Mouse (Mus musculus) gastrocnemius, adult 8-10 months (tissue): ENCODE data around the gene Cux2. TPM values are rescaled to one million over a fixed set of nuclear protein-coding genes. Genes with fewer than 3 reads are reported as not detected.

Experiments used
- DNase-seq, 2 experiments: peaks; one replicate each; pipeline ENCODE4 v3.0.0; 2022; ENCODE audit warnings: low spot score in 2 of 2
- total RNA-seq, 4 experiments: library from RNA; stranded (reverse); gene quantifications; 2 replicates each; pipeline ENCODE4 v1.2.4; 2022

Cux2 gene
- total RNA-seq, 4 experiments from 2014 or later, result 1.8 to 3.4 (median 2.3) TPM

DNA sequence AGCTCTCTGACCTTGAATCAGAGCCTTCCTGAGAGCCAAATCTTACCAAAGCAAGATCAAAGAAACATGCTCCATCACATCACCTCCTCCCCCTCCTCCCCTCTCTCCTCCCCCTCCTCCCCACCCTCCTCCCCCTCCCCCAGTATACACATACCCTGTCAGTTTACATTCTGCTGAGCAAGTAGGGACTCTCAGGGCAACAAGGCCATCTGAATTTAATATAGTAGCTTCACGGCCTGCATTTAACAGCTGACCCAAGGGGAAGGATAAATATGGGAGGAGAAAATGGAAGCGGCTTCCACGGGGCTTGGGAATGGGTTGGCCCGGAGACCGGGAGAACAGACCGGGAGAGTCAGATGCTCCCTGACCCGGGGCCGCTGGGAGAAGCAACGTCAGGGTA, 32.1 kb downstream of the Cux2 start:
- DNase-seq, result no peak

DNA sequence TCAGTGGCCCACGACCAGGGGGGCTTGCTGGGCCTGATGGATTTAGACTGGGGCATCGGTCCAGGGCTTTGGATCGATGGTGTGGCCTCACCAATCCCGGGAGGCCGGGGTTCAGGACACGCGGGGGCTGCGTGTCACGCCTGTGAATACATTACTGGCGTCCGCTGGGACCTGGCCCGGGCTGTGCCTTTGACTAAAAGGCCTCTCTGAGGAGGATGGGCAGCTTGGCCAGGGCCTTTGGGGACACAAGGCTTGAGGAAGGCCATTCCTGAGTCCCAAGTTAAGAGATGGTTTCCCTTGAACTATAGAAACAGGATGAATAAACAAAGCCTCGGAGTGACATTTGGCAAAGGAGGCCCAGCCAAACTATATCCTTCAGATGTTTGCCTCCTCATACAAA, 32.6 kb downstream of the Cux2 start:
- DNase-seq, result no peak

DNA sequence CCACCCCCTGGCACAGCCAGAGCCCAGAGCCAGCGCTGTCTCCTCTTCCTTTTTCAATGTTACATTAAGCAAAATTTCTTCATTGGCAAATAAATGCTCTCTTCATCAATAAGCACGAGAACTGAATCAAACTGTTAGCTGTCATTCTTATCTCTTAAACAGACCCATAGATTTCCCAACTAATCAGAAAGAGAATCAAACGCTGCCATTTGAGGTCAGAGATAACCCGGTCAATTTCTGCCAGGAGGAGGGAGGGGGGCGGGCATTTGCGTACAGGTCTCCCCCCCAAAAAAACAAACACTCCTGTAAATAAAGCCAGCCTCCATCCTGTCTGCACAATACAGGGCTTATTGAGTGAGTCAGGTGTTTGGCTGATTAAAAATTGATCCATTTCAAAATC, 33.2 kb downstream of the Cux2 start:
- DNase-seq, result no peak

DNA sequence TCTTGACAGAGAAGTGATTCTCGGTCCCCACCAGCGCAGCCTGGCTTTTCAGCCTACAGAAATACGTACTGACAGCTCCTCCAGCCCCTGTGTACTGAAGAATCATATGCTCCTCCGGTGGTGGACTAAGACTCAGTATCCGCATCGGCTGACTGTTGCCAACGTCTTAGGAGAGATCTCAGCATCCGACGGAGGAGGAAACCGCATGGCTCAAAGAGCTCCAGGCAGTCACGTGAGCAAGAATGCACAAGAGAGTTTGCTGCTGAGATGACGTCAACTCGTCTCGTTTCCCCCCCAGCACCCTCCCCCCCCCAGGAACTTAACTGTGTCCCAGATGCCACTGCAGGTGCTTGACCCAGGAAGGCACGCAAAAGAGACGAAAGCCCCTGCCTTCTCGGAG, 34.8 kb downstream of the Cux2 start:
- DNase-seq, result no peak

DNA sequence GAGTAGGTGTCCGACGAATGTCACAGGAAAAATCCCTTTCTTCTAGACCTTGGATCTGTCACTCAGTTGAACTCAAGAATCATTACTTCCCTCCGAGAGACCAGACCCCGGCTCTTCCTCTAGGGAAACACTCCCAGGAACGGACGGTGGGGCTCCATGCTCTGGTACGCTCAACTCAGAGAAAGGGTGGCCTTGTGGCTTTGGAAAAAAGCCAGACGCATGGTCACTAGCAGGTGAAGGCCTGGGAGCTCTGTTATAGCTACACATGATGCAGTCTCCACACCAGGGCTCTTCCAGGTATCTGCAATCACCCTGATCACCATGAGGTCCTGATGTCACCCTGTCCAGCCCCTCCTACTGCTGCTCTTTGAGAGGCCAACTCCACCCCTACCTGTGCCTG, 35.2 kb downstream of the Cux2 start:
- DNase-seq, result no peak

DNA sequence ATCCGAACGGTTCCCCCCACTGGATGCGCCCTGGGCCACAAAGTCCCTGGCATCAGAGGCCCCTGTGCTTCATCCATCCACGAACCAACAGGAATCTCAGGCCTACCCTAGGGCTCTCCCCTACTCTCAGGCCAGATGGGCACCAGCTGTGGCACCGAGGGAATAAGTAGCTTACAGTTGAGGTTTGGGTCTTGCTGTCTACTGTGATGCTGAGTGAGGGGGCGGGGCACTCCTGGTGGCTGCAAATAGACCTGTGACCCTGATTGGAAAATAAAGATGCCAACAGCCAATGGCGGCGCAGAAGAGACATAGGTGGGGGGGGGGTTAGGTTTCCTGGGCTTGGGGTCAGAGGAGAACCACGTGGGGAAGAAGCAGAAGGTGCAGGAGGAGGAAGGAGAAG, 38.6 kb downstream of the Cux2 start:
- DNase-seq, result no peak

DNA sequence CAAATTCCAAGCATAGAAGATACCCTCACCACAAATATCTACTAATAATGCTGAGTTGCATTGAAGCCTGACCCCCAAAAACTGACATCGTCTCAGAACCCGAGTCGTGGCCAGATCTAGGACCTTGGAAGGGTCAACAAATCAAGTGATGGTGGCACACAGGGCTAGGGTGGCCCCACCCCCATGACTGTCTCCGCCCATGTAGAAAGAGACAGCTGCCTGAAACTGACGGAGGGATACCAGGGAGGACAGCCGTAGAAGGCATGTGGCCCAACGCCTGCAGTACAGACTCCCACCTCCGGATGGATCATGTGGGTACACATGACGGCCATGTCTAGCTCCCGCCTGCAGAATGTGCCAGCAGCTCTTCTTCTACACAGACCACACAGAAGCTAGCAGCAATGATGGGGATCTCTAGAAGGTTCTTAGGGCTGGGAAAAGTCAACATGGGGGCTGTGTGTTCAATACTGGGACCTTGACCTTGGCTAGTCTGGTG, 41.9 kb downstream of the Cux2 start:
- no peak for DNase-seq

DNA sequence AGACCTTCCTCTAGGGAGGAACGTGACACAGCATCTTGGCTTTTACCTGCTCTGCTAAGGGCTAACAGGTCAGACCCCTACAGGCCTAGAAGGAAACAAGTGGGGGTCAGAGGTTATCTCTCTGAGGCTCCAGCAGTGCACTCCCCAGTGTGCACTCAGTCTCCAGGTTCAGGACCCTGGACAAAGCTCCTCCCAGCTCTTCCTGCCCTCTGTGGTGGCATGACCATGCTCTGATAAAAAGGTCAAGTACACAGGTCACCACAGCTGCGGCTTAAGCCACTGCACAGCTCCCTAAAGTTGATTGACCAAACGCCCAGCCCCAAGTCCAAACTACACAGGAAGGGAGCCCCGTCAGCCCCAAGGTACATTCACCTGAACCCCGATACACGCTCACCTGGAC, 46.4 kb downstream of the Cux2 start:
- DNase-seq, result no peak

DNA sequence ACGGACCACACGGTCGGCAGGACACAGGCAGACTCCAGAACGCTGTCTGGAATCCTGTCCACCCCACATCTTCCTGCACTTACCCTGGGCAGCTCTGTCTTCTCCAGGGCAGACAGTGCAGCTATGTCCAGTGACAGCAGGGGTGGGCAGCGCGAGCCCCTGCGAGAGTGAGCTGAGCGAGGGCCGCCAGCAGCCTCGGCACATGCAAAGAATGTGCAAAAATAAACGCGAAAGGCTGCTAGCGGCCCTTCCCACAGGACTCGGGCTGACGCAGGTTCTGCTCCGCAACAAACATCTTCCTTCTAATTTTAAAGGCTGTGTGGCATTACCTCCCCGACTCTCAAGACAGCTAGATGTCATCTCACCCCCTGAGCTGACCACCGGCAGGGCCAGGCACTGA, 47.8 kb downstream of the Cux2 start:
- DNase-seq, result no peak

DNA sequence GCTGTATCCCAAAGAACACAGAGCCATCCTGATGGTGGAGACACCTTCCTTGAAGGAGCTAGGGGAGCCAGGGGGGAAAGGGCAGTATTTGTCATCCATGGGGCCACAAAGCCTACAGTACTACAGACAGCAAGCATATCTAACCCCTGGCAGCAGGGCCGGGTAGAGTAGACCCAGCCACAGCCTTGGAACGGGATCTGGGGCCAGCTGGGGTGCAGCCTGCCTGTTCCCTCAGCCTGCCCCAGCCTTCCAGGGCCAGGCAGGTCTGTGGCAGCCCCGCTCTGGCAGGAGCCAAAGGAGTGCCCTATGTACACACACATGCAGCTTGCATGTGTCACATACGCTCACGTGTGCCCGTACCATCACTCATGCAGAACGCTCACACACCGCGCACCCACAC, 48.6 kb downstream of the Cux2 start:
- DNase-seq, result no peak

DNA sequence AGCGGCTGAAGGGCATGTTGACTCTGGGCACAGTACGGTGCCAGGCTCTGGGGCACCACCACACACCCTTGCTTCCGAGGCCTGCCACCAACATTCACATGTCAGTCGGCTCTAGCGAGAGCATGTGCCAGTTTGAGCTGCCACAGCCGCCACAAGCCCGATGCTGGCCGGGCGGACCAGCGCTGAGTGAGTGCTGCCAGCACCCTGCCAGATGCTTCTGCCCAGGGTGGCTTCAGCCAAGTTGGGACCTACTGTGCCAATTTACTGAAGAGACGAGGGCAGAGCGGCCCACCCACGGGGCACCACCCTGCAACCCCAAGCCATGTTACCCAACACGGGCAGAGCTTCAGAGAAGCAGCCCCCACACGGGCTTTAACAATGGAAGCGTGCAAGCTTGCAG, 49.5 kb downstream of the Cux2 start:
- peak; percentile 24 to 55 for DNase-seq

DNA sequence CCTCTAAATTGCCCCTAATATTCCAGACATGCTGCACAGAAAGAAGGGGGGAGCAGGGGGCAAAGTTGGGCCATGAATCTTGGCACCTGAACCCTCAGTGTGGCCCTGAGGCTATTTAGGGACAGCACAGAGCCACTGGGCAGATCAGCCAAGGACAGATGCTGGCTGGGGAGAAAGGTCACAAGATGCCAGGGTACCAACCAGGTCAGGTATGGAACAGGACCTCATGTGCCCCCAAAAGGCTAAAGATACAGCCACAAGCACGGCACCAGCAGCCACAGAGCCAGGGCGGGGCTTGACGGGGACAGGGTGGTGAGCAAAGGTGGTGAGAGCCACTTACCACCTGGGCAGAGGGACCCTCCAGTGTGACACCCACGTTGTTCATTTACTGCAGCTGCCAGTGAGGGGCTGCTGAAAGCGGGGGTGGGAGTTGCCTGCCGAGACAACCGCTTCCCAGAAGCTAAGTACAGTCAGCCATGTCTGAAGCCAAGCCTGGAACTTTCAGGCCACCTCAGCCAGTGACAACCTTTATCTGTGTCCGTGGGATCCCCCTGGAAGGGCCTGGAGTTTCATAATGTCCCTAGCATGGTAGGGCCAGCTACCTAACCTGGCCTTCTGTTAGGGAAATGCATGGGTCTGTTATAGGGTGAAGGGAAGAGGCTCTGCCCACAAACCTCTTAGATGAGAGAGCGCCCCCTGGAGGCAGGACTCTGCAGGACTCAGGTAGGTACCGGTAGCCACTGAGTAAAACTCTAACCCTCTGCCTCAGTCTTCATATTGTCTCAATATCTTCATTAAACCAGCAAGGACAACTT, 50.7 kb downstream of the Cux2 start:
- DNase-seq, result peak; percentile 68 to 71

DNA sequence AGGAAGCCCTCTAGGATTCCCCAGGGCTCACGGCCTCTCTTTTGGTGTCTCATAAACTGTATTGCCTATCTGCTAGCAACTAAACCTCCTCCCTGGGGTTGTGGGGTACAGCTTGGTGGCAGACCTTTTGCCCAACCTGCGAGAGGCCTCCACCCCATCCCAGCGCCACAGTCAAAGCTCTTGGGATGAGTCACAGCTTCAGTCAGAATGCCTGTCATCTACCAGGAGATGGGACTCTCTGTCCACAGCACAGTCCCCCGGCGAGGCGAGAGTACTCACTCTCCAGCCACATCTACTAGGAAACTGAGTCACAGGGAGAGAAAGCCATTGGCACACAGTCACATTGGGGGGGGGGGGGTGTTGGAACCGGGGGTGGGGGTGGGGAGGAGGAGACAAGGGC, 51.6 kb downstream of the Cux2 start:
- DNase-seq, result no peak

DNA sequence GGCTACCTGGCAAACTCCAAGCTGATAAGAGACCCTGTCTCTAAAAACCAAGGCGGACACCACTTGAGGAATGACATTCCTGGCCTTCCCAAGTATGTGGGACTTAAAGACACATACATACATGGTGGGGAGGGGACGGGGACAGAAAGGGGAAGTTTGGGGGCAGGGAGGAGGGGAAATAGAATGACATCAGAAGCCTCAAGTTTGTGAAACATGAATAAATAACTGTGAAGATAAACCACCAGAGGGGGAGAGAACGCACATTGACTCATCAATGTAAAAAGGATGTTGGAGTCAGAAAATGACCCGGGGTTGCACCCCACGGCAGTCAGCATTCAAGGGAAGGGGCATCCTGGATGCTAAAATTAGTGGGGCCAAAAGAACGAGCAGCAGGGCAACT, 53.2 kb downstream of the Cux2 start:
- no peak for DNase-seq

DNA sequence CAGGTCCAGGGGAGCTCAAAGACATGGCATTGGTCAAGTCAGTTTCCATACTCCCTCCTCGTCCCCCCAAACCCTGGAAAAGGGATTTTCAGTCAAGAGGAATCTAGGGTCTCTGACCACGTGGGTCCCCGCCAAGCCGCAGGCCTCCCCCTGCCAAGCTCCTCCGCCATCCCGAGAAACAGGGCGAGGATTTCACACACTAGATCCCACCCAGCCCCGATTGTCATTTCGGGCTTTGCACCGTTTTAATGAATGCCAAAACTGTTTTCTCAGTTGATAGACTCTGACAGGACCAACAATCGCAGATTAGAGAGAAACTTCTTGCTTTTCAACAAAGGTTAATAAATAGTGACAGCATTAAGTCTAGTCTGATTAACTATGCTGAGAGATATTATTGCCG, 55.1 kb downstream of the Cux2 start:
- DNase-seq, result no peak

DNA sequence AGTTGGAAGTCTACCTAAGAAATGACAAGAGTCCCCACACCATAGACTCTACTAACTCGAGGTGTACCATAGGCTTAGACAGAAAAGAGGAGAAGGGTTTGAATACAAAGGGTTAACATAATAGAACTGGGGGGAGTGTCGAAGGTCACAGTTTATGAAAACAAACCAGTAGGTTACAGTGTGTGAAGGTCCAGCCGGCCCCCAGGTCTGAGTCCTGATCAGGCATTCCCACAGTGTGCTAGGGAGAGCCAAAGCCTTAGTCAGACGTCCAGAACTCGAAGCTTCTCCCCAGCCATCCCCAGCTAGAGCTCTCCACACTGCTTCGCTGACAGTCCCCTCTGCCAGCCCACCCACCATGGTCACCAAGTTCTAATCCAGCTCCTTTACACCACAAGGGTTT, 58.0 kb downstream of the Cux2 start:
- no peak for DNase-seq

DNA sequence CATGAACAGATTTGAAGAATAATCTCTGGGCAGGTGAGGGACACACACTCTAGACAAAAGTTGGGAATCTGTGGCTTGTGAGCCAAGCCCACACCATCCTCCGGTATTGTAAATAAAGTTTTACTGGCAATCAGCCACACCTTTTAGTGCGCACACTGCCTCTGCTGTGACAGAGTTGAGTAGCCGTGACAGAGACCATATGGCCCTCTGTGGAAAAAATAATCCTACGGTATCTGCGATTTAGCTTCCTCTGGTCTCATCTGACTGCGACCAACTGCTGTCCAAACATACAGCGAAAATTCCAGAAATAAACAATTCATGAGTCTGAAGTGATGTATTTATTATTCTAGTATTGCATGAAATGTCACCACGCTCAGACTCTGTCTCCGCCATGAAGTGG, 64.0 kb downstream of the Cux2 start:
- no peak for DNase-seq

DNA sequence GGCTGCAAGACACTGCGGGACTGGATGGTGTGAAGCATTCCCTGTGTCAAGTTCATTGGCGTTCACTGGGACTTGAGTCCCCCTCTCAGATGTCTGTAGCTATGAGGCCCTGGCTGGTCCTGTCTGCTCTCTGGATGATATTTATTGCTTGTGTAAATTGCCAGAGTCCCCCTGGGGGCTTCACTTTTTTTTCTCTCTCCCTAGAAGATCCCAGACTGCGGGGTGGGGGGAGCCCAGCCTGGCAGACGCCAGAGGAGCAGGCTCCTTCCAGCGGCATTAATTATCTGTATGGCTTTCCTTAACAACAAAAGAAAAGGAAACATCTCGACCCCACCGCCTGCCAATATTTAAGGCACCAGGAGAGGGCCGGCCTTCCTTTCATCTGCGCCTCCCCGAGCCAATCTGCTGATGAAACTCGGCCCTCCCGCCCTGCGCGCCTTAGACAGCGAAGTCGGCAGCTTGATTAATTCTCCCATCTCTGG, 68.2 kb downstream of the Cux2 start:
- DNase-seq, result no peak

DNA sequence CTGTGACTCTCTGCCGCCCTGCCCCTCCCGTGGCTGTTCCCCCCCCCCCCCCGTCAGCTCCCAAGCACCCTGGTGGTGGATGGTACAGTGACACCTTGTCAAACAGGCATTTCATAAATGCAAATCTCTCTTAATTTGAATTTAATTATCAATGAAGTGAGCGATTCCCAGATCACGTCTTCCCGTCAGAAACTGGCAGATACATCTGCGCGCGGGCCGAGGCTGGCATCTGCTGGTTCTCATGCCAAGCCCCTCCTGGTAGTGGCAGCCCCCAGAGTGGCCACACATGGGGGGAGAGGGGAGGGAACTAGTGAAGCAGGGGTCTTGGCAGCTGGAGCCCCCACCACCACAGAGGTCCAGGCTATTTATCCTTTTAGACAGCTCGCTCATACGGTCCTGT, 73.6 kb downstream of the Cux2 start:
- no peak for DNase-seq

DNA sequence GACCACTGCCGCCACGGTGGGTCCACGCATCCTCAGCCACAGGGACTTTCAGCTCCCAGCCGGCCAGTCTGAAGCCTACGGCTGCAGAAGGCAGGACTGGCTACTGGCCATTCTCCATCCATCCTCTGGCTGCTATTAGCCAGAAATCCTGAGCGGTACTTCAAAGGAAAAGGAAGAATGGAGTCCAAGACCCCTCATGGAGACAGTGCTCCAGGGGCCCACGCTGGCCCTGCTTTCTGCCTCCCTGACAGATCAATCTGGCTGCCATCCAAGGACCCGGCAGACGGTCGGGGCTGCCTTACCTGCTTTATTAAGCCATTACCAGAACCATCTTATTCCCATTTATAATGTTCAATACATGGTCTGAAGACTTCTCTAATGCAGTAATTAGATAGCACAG, 76.4 kb downstream of the Cux2 start:
- DNase-seq, result no peak

DNA sequence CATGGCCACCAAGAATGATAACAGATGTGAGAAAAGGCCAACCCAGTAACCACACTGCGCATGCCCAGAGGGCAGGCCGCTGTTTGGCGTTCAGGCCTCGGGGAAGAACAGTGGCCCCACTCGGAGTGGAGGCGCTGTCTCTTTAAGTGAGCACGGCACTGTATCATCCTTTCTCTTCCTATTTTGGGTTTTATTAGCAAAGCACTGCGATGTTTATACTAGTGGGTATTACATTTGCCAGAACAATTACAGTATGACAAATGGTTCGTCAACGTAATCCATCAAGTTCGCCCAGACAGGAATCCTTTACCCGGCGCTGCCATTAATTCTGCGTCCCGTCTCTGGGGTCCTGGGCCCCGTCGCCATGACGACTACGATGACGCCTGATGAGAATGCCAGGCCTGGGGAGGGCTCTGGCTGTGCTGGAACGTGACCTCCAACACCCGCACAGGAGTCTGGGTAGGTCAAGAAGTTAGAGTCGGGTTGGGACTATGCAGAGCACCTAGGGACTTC, 77.2 kb downstream of the Cux2 start:
- DNase-seq, result no peak

DNA sequence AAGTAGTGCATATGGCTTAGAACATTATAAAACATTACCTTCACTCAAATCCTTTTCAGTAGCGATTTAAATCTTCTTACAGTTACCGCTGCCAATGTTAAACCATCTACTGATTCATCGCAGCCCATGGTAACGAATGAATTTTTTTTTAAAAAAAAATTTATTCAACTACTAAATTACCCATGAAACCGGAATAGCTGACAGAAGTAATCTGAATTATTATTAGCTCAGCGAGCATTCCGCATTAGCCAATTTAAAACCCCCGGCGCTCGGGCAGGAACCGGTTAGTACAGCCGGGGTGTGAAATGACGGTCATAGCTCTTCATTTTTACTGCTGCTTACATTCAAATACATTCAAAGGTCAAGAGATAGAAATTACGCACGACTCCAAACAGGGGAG, 80.9 kb downstream of the Cux2 start:
- no peak for DNase-seq

DNA sequence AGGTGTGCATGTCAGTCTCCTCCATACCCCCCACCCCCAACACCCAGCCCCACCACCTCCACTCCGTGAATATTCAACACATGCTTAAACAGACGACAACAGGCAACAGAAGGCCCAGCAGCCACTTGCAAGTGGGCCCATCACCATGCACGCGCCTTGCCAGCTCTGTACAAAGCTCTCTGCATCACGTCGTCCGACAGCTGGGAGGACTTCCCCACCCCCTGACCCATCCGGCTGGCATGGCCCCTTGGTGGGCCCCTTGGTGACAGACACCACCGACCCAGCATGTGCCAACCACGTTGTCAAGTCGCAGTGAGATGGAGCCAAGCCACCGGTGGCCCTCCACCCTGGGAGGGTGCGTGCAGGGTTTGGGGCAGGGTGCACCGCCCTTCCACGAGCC, 81.5 kb downstream of the Cux2 start:
- DNase-seq, result no peak
